In the genomic region with DNA sequence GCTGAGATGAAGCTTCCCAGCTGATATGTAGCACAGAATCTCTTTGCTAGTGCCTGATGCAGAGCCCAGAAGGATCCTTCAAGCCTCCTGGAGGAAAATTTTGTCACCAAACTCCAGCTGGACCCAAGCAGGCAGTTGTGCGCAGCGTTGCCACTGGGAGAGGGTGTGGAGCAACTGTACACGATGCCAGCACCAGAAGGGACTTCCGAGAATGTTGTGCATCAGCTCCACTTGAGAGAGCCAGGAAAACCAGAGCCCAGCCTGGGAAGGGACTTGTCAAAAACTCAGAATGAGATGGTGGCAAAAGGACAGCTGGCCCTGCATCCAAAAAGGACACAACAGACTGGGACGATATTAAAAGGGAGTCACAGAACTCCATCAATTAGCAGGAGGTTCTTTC, we compare ENCODE assay signal across 21 mouse cellular contexts. TPM values are rescaled to one million over a fixed set of nuclear protein-coding genes. Genes with fewer than 3 reads are reported as not detected.
DNase-seq lines count a peak whose midpoint lies in the region; ATAC-seq and TF ChIP-seq lines count a peak whose summit lies in the region.
"Had no signal": no experiment of that assay in that cellular context is flagged by ENCODE, and none has a peak within 500 bp of the region (broad histone marks: within the 10 kb centered on the region; RNA-seq: fewer than 3 reads in every experiment).

No protein-coding gene starts in this region.

- intact Hi-C loops in heart, postnatal 10 days (cut with DNase I), result loop anchor here (2.0 kb wide), 2 partner anchors 321 to 369 kb away; no protein-coding TSS in a partner anchor

- no peak overlapping the region for H3K9ac ChIP-seq in heart, embryonic 12.5 days
- H3K9ac ChIP-seq in lung, postnatal 0 days (replicated peaks; ENCODE audit: low read depth), result no peak overlapping the region
- H3K9ac ChIP-seq in kidney, embryonic 15.5 days, result no peak overlapping the region
- H3K9ac ChIP-seq: embryonic facial prominence, embryonic 15.5 days; hindbrain, embryonic 12.5 days; limb, embryonic 13.5 days; liver, embryonic 15.5 days; midbrain, embryonic 15.5 days had no signal

- H3K36me3 ChIP-seq in heart, embryonic 12.5 days, result no peaks in the 10 kb centered on the region
- no peaks in the 10 kb centered on the region for H3K36me3 ChIP-seq in lung, postnatal 0 days (ENCODE audit: insufficient read depth, low read length)
- H3K36me3 ChIP-seq in kidney, embryonic 15.5 days, result no peaks in the 10 kb centered on the region
- H3K36me3 ChIP-seq: hindbrain, embryonic 12.5 days; liver, embryonic 15.5 days; midbrain, embryonic 15.5 days had no signal

- WGBS in heart, embryonic 12.5 days, result 73% methylated on average over 5 of the region's 5 CpGs
- WGBS in lung, postnatal 0 days, result 54% methylated on average over 5 of the region's 5 CpGs
- WGBS in lung, adult 2 months, result 64% methylated on average over 5 of the region's 5 CpGs
- 89% methylated on average over 5 of the region's 5 CpGs for WGBS in kidney, embryonic 15.5 days

- no peak overlapping the region for H3K27ac ChIP-seq in heart, embryonic 12.5 days (ENCODE audit: poor library complexity, severe bottlenecking)
- H3K27ac ChIP-seq in lung, postnatal 0 days (ENCODE audit: low read length), result no peak overlapping the region
- H3K27ac ChIP-seq in kidney, embryonic 15.5 days, result no peak overlapping the region
- H3K27ac ChIP-seq: embryonic facial prominence, embryonic 15.5 days; hindbrain, embryonic 12.5 days; limb, embryonic 13.5 days; liver, embryonic 15.5 days; midbrain, embryonic 15.5 days had no signal

- H3K4me3 ChIP-seq in heart, embryonic 12.5 days, result no peak overlapping the region
- no peak overlapping the region for H3K4me3 ChIP-seq in lung, postnatal 0 days (ENCODE audit: low read depth, low read length)
- no peak overlapping the region for H3K4me3 ChIP-seq in lung, adult 2 months (replicated peaks; ENCODE audit: extremely low read depth, low read depth, low read length)
- H3K4me3 ChIP-seq in kidney, embryonic 15.5 days (replicated peaks), result no peak overlapping the region
- H3K4me3 ChIP-seq: embryonic facial prominence, embryonic 15.5 days; hindbrain, embryonic 12.5 days; limb, embryonic 13.5 days; liver, embryonic 15.5 days; megakaryocyte, embryonic 14.5 days; midbrain, embryonic 15.5 days; myocyte had no signal

- no peak for TF ChIP-seq EP300 in lung, postnatal 0 days (IDR thresholded peaks at IDR 0.05)

- peaks cover 25% of the 10 kb centered on the region for H3K4me1 ChIP-seq in heart, embryonic 12.5 days (replicated peaks)
- H3K4me1 ChIP-seq in lung, postnatal 0 days (ENCODE audit: insufficient read depth, low read depth, low read length), result peaks cover 16% of the 10 kb centered on the region; the same call in 1 of the 2 replicates
- no peaks in the 10 kb centered on the region for H3K4me1 ChIP-seq in lung, adult 2 months (ENCODE audit: control insufficient read depth, insufficient read depth, low read length)
- peaks cover 25% of the 10 kb centered on the region for H3K4me1 ChIP-seq in kidney, embryonic 15.5 days
- H3K4me1 ChIP-seq: liver, embryonic 15.5 days; megakaryocyte, embryonic 14.5 days; midbrain, embryonic 15.5 days had no signal

- no peaks in the 10 kb centered on the region for H3K27me3 ChIP-seq in heart, embryonic 12.5 days (replicated peaks)
- no peaks in the 10 kb centered on the region for H3K27me3 ChIP-seq in lung, postnatal 0 days (replicated peaks; ENCODE audit: insufficient read depth, low read length)
- peaks cover 3% of the 10 kb centered on the region; the same call in 1 of the 2 replicates for H3K27me3 ChIP-seq in kidney, embryonic 15.5 days
- H3K27me3 ChIP-seq: embryonic facial prominence, embryonic 15.5 days; hindbrain, embryonic 12.5 days; limb, embryonic 13.5 days; liver, embryonic 15.5 days; megakaryocyte, embryonic 14.5 days; midbrain, embryonic 15.5 days had no signal

- ATAC-seq in heart, embryonic 12.5 days (ENCODE audit: insufficient number of reproducible peaks, low FRiP score), result no peak
- ATAC-seq in lung, postnatal 0 days, result no peak
- ATAC-seq in kidney, embryonic 15.5 days (replicated peaks; ENCODE audit: low FRiP score), result no peak
- ATAC-seq in megakaryocyte, adult 5-6 weeks (ENCODE audit: poor library complexity, severe bottlenecking), result no peak
- ATAC-seq: midbrain, embryonic 15.5 days had no signal

- TF ChIP-seq POLR2A in lung, adult 2 months (IDR thresholded peaks at IDR 0.05; ENCODE audit: borderline replicate concordance, extremely low read depth, low read depth, low read length), result no peak

- peak; percentile 40 to 42 for DNase-seq in heart, postnatal 10 days
- DNase-seq in lung, postnatal 0 days (ENCODE audit: low spot score), result no peak
- DNase-seq in lung, adult 2 months, result no peak
- DNase-seq in lung, postnatal 10 days, result peak; percentile 62
- DNase-seq: adrenal gland, adult 8-10 months; cerebellum, postnatal 36 days; kidney, adult 18-20 months; kidney, postnatal 10 days; right cerebral cortex, postnatal 14 days; thymus, adult 2 months had no signal

- no peaks in the 10 kb centered on the region for H3K9me3 ChIP-seq in heart, embryonic 12.5 days (replicated peaks)
- H3K9me3 ChIP-seq in lung, postnatal 0 days (ENCODE audit: low read length), result no peaks in the 10 kb centered on the region
- H3K9me3 ChIP-seq in kidney, embryonic 15.5 days (replicated peaks), result no peaks in the 10 kb centered on the region
- H3K9me3 ChIP-seq: embryonic facial prominence, embryonic 15.5 days; hindbrain, embryonic 12.5 days; liver, embryonic 15.5 days; midbrain, embryonic 15.5 days had no signal

- H3K4me2 ChIP-seq in heart, embryonic 12.5 days, result no peak overlapping the region
- no peak overlapping the region for H3K4me2 ChIP-seq in lung, postnatal 0 days (replicated peaks; ENCODE audit: low read depth, low read length)
- H3K4me2 ChIP-seq in kidney, embryonic 15.5 days, result no peak overlapping the region
- H3K4me2 ChIP-seq: embryonic facial prominence, embryonic 15.5 days; hindbrain, embryonic 12.5 days; limb, embryonic 13.5 days; liver, embryonic 15.5 days; midbrain, embryonic 15.5 days had no signal

- peak; percentile 37 for TF ChIP-seq CTCF in lung, postnatal 0 days (IDR thresholded peaks at IDR 0.05)
- no peak for TF ChIP-seq CTCF in lung, adult 2 months (IDR thresholded peaks at IDR 0.05; ENCODE audit: insufficient read depth, low read length)

RNA-seq across cellular contexts. Expression of a gene that starts 32.5 kb away (rescaled TPM):
- 10 to 100 TPM; 14.2 to 16.3 TPM for total RNA-seq in heart, postnatal 10 days (2021)
- polyA plus RNA-seq in heart, embryonic 12.5 days (2016; fragmentation: Nextera tagmentation; extraction: Ambion mirVana), result 4.1 and 5.3 TPM in 2 replicates
- 4.6 and 6.6 TPM in 2 replicates for polyA plus RNA-seq in lung, postnatal 0 days (2015; fragmentation: Nextera tagmentation; extraction: Ambion mirVana)
- 6.0 and 8.7 TPM in 2 replicates for polyA plus RNA-seq in lung, adult 2 months (2012; rRNA removed)
- polyA plus RNA-seq in kidney, embryonic 15.5 days (2015; fragmentation: Nextera tagmentation; extraction: Ambion mirVana), result 6.6 and 7.1 TPM in 2 replicates
- not detected in 2 replicates for total RNA-seq in megakaryocyte, adult 5-6 weeks (2015)
- total RNA-seq in megakaryocyte, adult 5-6 weeks (2017), result under 0.01 and 0.04 TPM in 2 replicates
- total RNA-seq: granulocyte monocyte progenitor cell, adult 5-6 weeks had no signal

Comparison
In these comparisons a context has a peak if more than half of its experiments do, and no peak if none do; other contexts are left out.
1. DNase-seq: peak in heart, postnatal 10 days (2 of 2) and lung, postnatal 10 days (single experiment); none in lung, postnatal 0 days (single experiment) and lung, adult 2 months (single experiment).